ENCODE assay signal across 8 mouse cellular contexts in genomic region chr14:31336369-31337155, GRCm38 (mm10). TPM values are rescaled to one million over a fixed set of nuclear protein-coding genes. Genes with fewer than 3 reads are reported as not detected.
A peak's percentile ranks its signal among the peaks of the same experiment; 100 is the strongest.
DNase-seq lines count a peak whose midpoint lies in the region; ATAC-seq lines count a peak whose summit lies in the region.

Capn7 (plus strand) TSS chr14:31336638.

- WGBS in lung, embryonic 16.5 days = under 1% methylated on average over 78 of the region's 78 CpGs

- no peaks in the 10 kb centered on the region for H3K9me3 ChIP-seq in lung, embryonic 16.5 days (ENCODE audit: control insufficient read depth, low read length)

- H3K4me3 ChIP-seq in lung, embryonic 16.5 days (ENCODE audit: low read length) = peak within 1 kb of the TSS; percentile 94

- ATAC-seq in hematopoietic stem cell, adult 5-6 weeks (replicated peaks in 1 of 2; ENCODE audit: insufficient read depth in 1 of 2, low FRiP score in 2 of 2, low TSS enrichment in 1 of 2, low read depth in 1 of 2, poor library complexity in 2 of 2, severe bottlenecking in 2 of 2) = peak; percentile 98
- ATAC-seq in lung, embryonic 16.5 days (ENCODE audit: low read depth) = peak; percentile 98

- peaks cover 8% of the 10 kb centered on the region for H3K4me1 ChIP-seq in lung, embryonic 16.5 days (replicated peaks; ENCODE audit: control insufficient read depth, insufficient read depth, low read length)

- H3K27ac ChIP-seq in lung, embryonic 16.5 days (ENCODE audit: low read length) = peak within 1 kb of the TSS; percentile 98

- peak within 1 kb of the TSS; percentile 96 for H3K9ac ChIP-seq in lung, embryonic 16.5 days (ENCODE audit: low read length)

- peak; percentile 93 for DNase-seq in MEL-GATA-1-ER (ENCODE audit: extremely low read depth, low read depth)
- DNase-seq in cerebellum, adult 8-10 months = peak; percentile 99
- peak; percentile 98 for DNase-seq in forelimb bud, embryonic 11.5 days (ENCODE audit: low read depth, low spot score)
- DNase-seq in layer of hippocampus, adult 9-10 months (ENCODE audit: low spot score) = peak; percentile 85
- peak; percentile 98 for DNase-seq in ovary, postnatal 10 days (ENCODE audit: low spot score)
- DNase-seq in thymus, postnatal 10 days (ENCODE audit: low spot score in 2 of 2) = peak; percentile 95 to 99

- H3K27me3 ChIP-seq in lung, embryonic 16.5 days (ENCODE audit: control insufficient read depth, insufficient read depth, low read depth, low read length) = no peaks in the 10 kb centered on the region

- peak within 1 kb of the TSS; percentile 81 for H3K4me2 ChIP-seq in lung, embryonic 16.5 days (ENCODE audit: low read depth, low read length)

- peaks cover 4% of the 10 kb centered on the region; the same call in 1 of the 2 replicates for H3K36me3 ChIP-seq in lung, embryonic 16.5 days (ENCODE audit: control insufficient read depth, insufficient read depth, low read length)

RNA-seq across cellular contexts. Expression of gene Capn7, which starts in this region (rescaled TPM):
- total RNA-seq in hematopoietic stem cell, adult 5-6 weeks (2017) = 61.8 and 79.4 TPM in 2 replicates
- 32.8 and 34.9 TPM in 2 replicates for polyA plus RNA-seq in lung, embryonic 16.5 days (2015; fragmentation: Nextera tagmentation; extraction: Ambion mirVana)

Comparison
In these comparisons a context has a peak if more than half of its experiments do, and no peak if none do; other contexts are left out.
1. Peak in every context shown above with its lines: DNase-seq, ATAC-seq, H3K4me3 ChIP-seq and H3K27ac ChIP-seq.